ENCODE assay signal across 8 mouse cellular contexts in genomic region chr15:81049401-81050053, GRCm38 (mm10).
DNase-seq lines count a peak whose midpoint lies in the region; ATAC-seq and TF ChIP-seq lines count a peak whose summit lies in the region.

No protein-coding gene starts in this region.

- H3K27me3 ChIP-seq in heart, adult 2 months (ENCODE audit: control insufficient read depth, insufficient read depth, low read length) = no peaks in the 10 kb centered on the region

- no peak overlapping the region for H3K27ac ChIP-seq in heart, adult 2 months

- H3K4me1 ChIP-seq in heart, adult 2 months (ENCODE audit: control insufficient read depth, insufficient read depth, low read length) = 0 out of 2 replicates have a peak, but pooled peaks cover 1% of the 10 kb centered on the region

- no peak overlapping the region for H3K9ac ChIP-seq in heart, adult 2 months (ENCODE audit: low read depth, low read length)

- no peak for DNase-seq in heart, adult 2 months
- DNase-seq in heart, postnatal 36 days = no peak
- DNase-seq in 416B (ENCODE audit: low read depth) = peak; percentile 81
- DNase-seq in T-cell, adult 2 months (ENCODE audit: low spot score) = peak; percentile 58
- peak; percentile 60 for DNase-seq in lung, postnatal 10 days
- no peak for DNase-seq in ovary, postnatal 10 days (ENCODE audit: low spot score)
- DNase-seq in cerebellum, adult 9-11 months = no peak

- no peak for ATAC-seq in cerebellum, adult (ENCODE audit: insufficient number of reproducible peaks, low FRiP score, low TSS enrichment)

- TF ChIP-seq CTCF in heart, adult 2 months (IDR thresholded peaks at IDR 0.05) = peak; percentile 74

- intact Hi-C loops in heart, adult 2 months (cut with DNase I) = loop anchor here (1.0 kb wide), 1 partner anchor 22 kb away; no protein-coding TSS in a partner anchor
- intact Hi-C loops in heart, postnatal 36 days (cut with DNase I) = loop anchor here (1.0 to 5.0 kb wide), 2 partner anchors 22 to 342 kb away; no protein-coding TSS in a partner anchor

- no peak for TF ChIP-seq POLR2A in heart, adult 2 months (IDR thresholded peaks at IDR 0.05; ENCODE audit: insufficient read depth, low read depth, low read length)

- no peak overlapping the region for H3K4me3 ChIP-seq in heart, adult 2 months

- no peaks in the 10 kb centered on the region for H3K36me3 ChIP-seq in heart, adult 2 months (ENCODE audit: control insufficient read depth, insufficient read depth, low read length)

- TF ChIP-seq EP300 in heart, adult 2 months (IDR thresholded peaks at IDR 0.05; ENCODE audit: insufficient read depth, low read depth, low read length) = no peak

- no peaks in the 10 kb centered on the region for H3K79me2 ChIP-seq in heart, adult 2 months (replicated peaks; ENCODE audit: control insufficient read depth, insufficient read depth, low read length)

- 67% methylated on average over 6 of the region's 6 CpGs for WGBS in heart, adult 2 months

Comparison
In these comparisons a context has a peak if more than half of its experiments do, and no peak if none do; other contexts are left out.
1. DNase-seq: peak in 416B (single experiment), T-cell, adult 2 months (single experiment) and lung, postnatal 10 days (single experiment); none in heart, adult 2 months (0 of 2), heart, postnatal 36 days (0 of 2), ovary, postnatal 10 days (single experiment) and cerebellum, adult 9-11 months (single experiment).